ENCODE assay signal across 9 mouse cellular contexts in genomic region chr7:116701466-116702342, GRCm38 (mm10).
DNase-seq lines count a peak whose midpoint lies in the region; ATAC-seq lines count a peak whose summit lies in the region.
"Had no signal": no experiment of that assay in that cellular context is flagged by ENCODE, and none has a peak within 500 bp of the region (broad histone marks: within the 10 kb centered on the region; RNA-seq: fewer than 3 reads in every experiment).

No protein-coding gene starts in this region.

- H3K9ac ChIP-seq in hindbrain, embryonic 16.5 days (ENCODE audit: low read depth, low read length) = no peak overlapping the region
- H3K9ac ChIP-seq: liver, embryonic 15.5 days had no signal

- DNase-seq in NIH3T3 (ENCODE audit: low read depth) = peak; percentile 54
- DNase-seq in cerebellum, postnatal 10 days = peak; percentile 94 to 95
- peak; percentile 84 to 87 for DNase-seq in frontal cortex, postnatal 25 days (ENCODE audit: low spot score in 2 of 2)
- DNase-seq in left cerebral cortex, adult 11 months (ENCODE audit: low spot score) = peak; percentile 60
- DNase-seq in right cerebral cortex, postnatal 36 days (ENCODE audit: low spot score in 2 of 2) = peak; percentile 71 to 81

- H3K4me1 ChIP-seq in hindbrain, embryonic 16.5 days (ENCODE audit: control insufficient read depth, insufficient read depth, low read depth, low read length) = no peaks in the 10 kb centered on the region
- H3K4me1 ChIP-seq: liver, embryonic 15.5 days had no signal

- no peaks in the 10 kb centered on the region; the same call in 1 of the 2 replicates for H3K9me3 ChIP-seq in hindbrain, embryonic 16.5 days (ENCODE audit: control insufficient read depth, low read length)
- H3K9me3 ChIP-seq: liver, embryonic 15.5 days had no signal

- no peak overlapping the region for H3K4me2 ChIP-seq in hindbrain, embryonic 16.5 days (ENCODE audit: low read length)
- H3K4me2 ChIP-seq: liver, embryonic 15.5 days had no signal

- WGBS in hindbrain, embryonic 16.5 days = 39% methylated on average over 14 of the region's 14 CpGs

- H3K36me3 ChIP-seq in hindbrain, embryonic 16.5 days (ENCODE audit: control insufficient read depth, insufficient read depth, low read length) = no peaks in the 10 kb centered on the region
- H3K36me3 ChIP-seq: liver, embryonic 15.5 days had no signal

- no peak overlapping the region for H3K27ac ChIP-seq in hindbrain, embryonic 16.5 days (ENCODE audit: low read depth, low read length)
- H3K27ac ChIP-seq: liver, embryonic 15.5 days had no signal

- no peaks in the 10 kb centered on the region for H3K27me3 ChIP-seq in hindbrain, embryonic 16.5 days (replicated peaks; ENCODE audit: control insufficient read depth, insufficient read depth, low read length)
- H3K27me3 ChIP-seq: liver, embryonic 15.5 days had no signal

- peak; percentile 92 for ATAC-seq in hindbrain, embryonic 16.5 days
- 0 out of 2 replicates have a peak, but pooled peaks have one; percentile 63 for ATAC-seq in megakaryocyte-erythroid progenitor cell, adult 5-6 weeks (replicated peaks; ENCODE audit: low FRiP score, low TSS enrichment, poor library complexity, severe bottlenecking)
- no peak for ATAC-seq in monocyte, adult 5-6 weeks (replicated peaks; ENCODE audit: insufficient number of reproducible peaks, low FRiP score, low TSS enrichment, poor library complexity, severe bottlenecking)

- no peak overlapping the region for H3K4me3 ChIP-seq in hindbrain, embryonic 16.5 days (ENCODE audit: low read length)
- H3K4me3 ChIP-seq: liver, embryonic 15.5 days had no signal
